Mouse (Mus musculus) bone marrow, adult 2 months (tissue): ENCODE measurements around the gene Fbxl5. TPM values are rescaled to one million over a fixed set of nuclear protein-coding genes. Genes with fewer than 3 reads are reported as not detected.

Experiments used
- H3K27ac ChIP-seq: fragments of 200-500 bp; 2 replicates; pipeline ENCODE4 v1.5.1; 2012; ENCODE audit warnings: low read depth, mild to moderate bottlenecking, control low read depth, inconsistent platforms, low read length; ENCODE audit not compliant: control insufficient read depth, poor library complexity, insufficient read depth
- H3K4me1 ChIP-seq: fragments of 200-500 bp; 2 replicates; pipeline ENCODE4 v1.6.1; 2011; ENCODE audit warnings: low read length; ENCODE audit not compliant: control insufficient read depth, insufficient read depth
- H3K4me3 ChIP-seq: fragments of 200-500 bp; replicated peaks from 2 replicates; pipeline ENCODE3; 2011; ENCODE audit warnings: mild to moderate bottlenecking, low read depth, low read length, control low read depth; ENCODE audit not compliant: control insufficient read depth
- CTCF ChIP-seq: fragments of 200-500 bp; IDR thresholded peaks from 2 replicates; pipeline ENCODE4 v1.5.1; 2011; ENCODE audit warnings: low read length, control low read depth; ENCODE audit not compliant: control insufficient read depth, insufficient read depth
- POLR2A ChIP-seq: fragments of 200-500 bp; IDR thresholded peaks from 2 replicates; pipeline ENCODE4 v1.6.1; 2011; ENCODE audit warnings: low read depth, mild to moderate bottlenecking, control low read depth, low read length, borderline replicate concordance; ENCODE audit not compliant: control insufficient read depth
- WGBS: fragments of 180-500 bp; shearing (Covaris S2); methylation state at CpG from one replicate; pipeline ENCODE4 v1.1.7; 2018; 5-methylcytosine and 5-hydroxymethylcytosine counted together
- polyA plus RNA-seq: library from polyadenylated mRNA; stranded (reverse); fragments of >200 nt; gene quantifications from 2 replicates; pipeline ENCODE4 v1.2.4, GENCODE M21; 2011; ENCODE audit warnings: low replicate concordance; ENCODE audit not compliant: missing spikeins, insufficient read depth, insufficient read length

The Fbxl5 gene
- polyA plus RNA-seq, 1 experiment, result 22.8 TPM

DNA sequence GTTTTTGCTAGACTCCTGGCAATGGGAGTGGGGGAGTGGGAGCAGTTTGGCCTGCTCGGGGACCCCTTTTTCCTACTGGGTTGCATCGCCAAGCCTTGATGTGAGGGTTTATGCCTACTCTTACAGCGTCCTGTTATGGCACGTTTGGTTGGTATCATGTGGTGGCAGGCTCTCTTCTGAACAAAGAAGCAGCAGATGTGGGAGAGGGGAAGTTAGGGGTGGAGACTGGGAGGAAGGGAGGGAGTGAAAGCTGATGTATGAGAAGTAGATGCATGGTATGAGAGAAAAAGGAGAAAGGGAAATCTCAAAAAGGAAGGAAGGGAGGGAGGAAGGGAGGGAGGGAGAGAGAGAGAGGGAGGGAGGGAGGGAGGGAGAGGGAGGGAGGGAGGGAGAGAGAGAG lies 14.5 kb downstream of the Fbxl5 start:
- 33% methylated on average over 4 of the region's 4 CpGs for WGBS
- no peaks in the 10 kb centered on the region; the same call in 1 of the 2 replicates for H3K4me1 ChIP-seq
- H3K27ac ChIP-seq, result no peak overlapping the region
- no peak for TF ChIP-seq CTCF
- no peak for TF ChIP-seq POLR2A
- no peak overlapping the region for H3K4me3 ChIP-seq

- TF ChIP-seq CTCF (no peak), POLR2A (no peak)
- 86% methylated on average over 7 of the region's 7 CpGs for WGBS
- no peaks in the 10 kb centered on the region; the same call in 1 of the 2 replicates for H3K4me1 ChIP-seq
- no peak overlapping the region for H3K4me3 ChIP-seq
- H3K27ac ChIP-seq, result no peak overlapping the region
Measured at GRCm38 (mm10) chr5:43806340-43806739, 15.1 kb downstream of the Fbxl5 start.

DNA sequence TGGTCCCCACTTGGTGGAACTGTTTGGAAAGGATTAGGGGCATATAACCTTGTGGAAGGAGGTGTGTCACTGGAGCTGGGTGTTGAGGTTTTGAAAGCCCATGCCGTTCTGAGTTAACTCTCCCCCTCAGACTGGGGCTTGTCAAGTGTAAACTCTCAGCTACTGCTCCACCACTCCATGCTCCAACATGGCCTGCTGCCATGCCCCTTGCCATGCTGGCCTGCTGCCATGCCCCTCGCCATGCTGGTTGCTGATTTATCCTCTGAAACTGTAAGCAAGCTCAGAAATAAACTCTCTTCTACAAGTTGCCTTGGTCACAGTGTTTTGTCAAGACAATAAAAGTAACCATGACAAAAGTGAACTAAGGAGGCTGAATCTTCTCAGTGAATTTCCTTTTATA lies 16.0 kb downstream of the Fbxl5 start:
- no peak overlapping the region for H3K27ac ChIP-seq
- 86% methylated on average over 2 of the region's 2 CpGs for WGBS
- H3K4me1 ChIP-seq, result no peaks in the 10 kb centered on the region; the same call in 1 of the 2 replicates
- no peak overlapping the region for H3K4me3 ChIP-seq
- no peak for TF ChIP-seq POLR2A
- TF ChIP-seq CTCF, result no peak

GRCm38 (mm10) chr5:43801798-43802197 lies 19.6 kb downstream of the Fbxl5 start:
- Histone ChIP-seq H3K27ac (no peak overlapping the region), H3K4me3 (no peak overlapping the region), H3K4me1 (no peaks in the 10 kb centered on the region; the same call in 1 of the 2 replicates)
- 45% methylated on average over 4 of the region's 4 CpGs for WGBS
- TF ChIP-seq POLR2A (no peak), CTCF (no peak)

DNA sequence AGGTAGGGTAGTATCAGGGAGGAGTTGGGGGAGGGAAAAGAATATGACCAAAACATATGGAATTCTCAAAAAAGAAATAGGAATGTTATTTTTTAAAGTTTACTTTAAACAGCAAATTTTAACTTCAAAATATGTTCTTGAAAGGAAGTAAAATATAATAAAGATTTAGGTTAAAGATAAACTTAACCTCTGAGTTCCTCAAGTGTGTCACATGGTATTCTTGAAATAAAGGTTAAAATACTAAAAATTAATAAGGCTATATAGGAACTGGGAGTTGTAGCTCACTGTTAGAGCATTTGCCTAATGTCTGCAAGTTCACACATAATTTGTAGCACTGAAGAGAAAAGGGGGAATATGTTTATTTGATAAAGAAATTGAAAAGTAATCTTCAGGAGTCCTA lies 20.2 kb downstream of the Fbxl5 start:
- Histone ChIP-seq H3K4me1 (no peaks in the 10 kb centered on the region; the same call in 1 of the 2 replicates), H3K27ac (no peak overlapping the region), H3K4me3 (no peak overlapping the region)
- TF ChIP-seq CTCF (no peak), POLR2A (no peak)

GRCm38 (mm10) chr5:43800700-43801099 lies 20.7 kb downstream of the Fbxl5 start:
- 71% methylated on average over 1 of the region's 1 CpGs for WGBS
- no peaks in the 10 kb centered on the region; the same call in 1 of the 2 replicates for H3K4me1 ChIP-seq
- no peak overlapping the region for H3K4me3 ChIP-seq
- TF ChIP-seq CTCF (no peak), POLR2A (no peak)
- no peak overlapping the region for H3K27ac ChIP-seq

- Histone ChIP-seq H3K4me3 (no peak overlapping the region), H3K4me1 (no peaks in the 10 kb centered on the region; the same call in 1 of the 2 replicates), H3K27ac (no peak overlapping the region)
- TF ChIP-seq CTCF (no peak), POLR2A (no peak)
- WGBS, result 37% methylated on average over 5 of the region's 5 CpGs
Measured at GRCm38 (mm10) chr5:43799530-43799929, 21.9 kb downstream of the Fbxl5 start.

GRCm38 (mm10) chr5:43792354-43792753 lies 29.1 kb downstream of the Fbxl5 start:
- TF ChIP-seq POLR2A, result no peak
- TF ChIP-seq CTCF, result no peak
- Histone ChIP-seq H3K4me3 (no peak overlapping the region), H3K4me1 (peaks cover 2% of the 10 kb centered on the region; the same call in 1 of the 2 replicates), H3K27ac (no peak overlapping the region)
- WGBS, result 86% methylated on average over 5 of the region's 5 CpGs

DNA sequence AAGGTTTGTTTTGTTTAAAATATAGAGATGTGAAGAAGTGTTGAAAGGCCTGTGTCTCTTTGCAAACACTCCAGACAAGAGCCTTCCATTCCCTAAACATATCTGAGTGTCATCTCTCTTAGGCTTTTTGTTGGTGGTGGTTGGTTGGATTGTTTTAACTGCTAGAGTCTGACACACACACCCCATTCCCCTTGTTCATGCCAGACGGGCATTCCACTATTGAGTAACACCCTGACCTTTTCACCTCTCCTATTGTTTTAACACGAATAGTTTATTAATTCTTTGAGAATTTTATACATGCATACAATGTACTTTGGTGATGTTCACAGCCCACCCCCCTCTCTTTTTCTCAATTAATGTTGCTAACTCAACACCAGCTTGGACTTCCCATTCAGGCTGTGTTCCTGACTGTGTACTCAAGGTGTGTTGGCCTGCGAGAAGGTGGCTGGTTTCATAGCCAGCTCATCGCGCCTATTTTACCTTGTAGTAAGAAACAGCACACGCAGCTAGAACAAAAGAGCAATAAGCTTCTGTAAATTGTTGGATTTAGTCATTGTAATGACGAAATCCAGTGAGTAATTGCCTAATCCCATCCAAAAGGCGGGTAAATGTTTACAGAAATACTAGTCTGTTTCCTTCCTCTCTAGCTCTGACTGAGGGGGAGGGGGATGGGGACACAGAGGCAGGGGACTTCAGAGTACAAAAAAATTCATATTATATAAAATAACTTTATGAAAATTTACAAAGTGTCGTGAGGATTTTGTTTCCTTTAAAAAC lies 33.3 kb downstream of the Fbxl5 start:
- Histone ChIP-seq H3K4me3 (peak overlapping the region; percentile 21), H3K4me1 (peaks cover 3% of the 10 kb centered on the region; the same call in 1 of the 2 replicates), H3K27ac (peak overlapping the region; percentile 84)
- WGBS, result 45% methylated on average over 9 of the region's 9 CpGs
- TF ChIP-seq CTCF (no peak), POLR2A (no peak)
